Mouse (Mus musculus) testis, postnatal 10 days (tissue): Measurements from ENCODE around the gene Grin2b.
"Not testable (repeated sequence)": the region's sequence is repeated elsewhere in the genome, so short reads cannot be mapped to it uniquely, and the experiment has no call there.

Experiments used
- DNase-seq: peaks from one replicate; pipeline ENCODE4 v3.0.0; 2021; ENCODE audit warnings: low spot score

Grin2b gene

DNA sequence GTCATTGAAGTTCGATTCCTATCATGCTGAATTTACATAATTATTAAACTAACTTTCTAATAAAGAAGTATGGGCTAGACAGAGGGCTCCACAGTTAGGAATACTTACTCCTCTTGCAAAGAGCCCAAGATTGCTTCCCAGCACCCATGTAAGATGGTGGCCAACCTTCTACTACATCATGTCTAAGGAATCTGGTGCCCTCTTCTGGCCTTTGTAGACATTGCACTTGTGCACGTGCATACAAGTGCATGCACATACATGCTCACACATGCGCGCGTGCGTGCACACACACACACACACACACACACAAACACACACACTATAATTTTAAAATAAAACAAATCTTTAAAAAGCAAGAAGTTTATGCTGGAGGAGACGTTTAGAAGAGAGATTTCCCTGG, 481.8 kb downstream of the Grin2b start:
- DNase-seq = no peak

DNA sequence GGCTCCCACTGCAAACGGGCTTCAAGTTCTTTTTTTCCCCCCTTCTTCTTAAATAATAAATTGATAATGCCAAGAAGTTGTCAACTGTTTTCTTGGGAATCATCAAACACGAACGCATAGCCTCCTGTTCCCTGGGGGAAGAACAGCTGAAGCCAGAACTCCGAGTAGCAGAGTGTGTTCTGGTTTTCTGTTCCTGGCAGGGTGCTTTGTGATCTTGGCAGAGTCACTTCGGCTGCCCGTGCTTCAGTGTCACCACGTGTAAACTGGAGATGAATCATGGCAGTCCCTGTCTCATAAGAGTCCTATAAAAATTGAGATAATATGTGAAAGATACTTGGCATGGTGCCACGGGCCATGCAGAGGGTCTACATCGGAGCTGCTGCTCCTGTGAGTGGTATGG, 485.4 kb downstream of the Grin2b start:
- DNase-seq = no peak

DNA sequence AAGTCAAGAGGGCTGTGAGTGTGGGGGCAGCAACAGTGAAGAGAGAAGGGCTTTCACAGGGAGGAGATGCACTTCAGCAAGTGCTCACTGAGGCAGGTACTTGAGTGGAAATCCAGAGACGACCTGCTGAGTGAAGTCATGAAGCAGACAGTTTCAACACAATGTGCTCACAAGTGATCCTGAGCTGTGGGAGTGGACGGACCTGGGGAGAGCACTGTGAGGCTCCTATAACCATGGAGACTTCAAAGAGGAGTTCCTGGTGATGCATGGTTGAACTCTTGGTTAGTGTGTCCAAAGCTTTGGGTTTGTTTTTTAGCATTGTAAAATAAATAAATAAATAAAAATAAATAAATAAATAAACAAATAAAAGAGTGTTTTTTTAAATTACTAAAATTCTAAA, 489.1 kb downstream of the Grin2b start:
- no peak for DNase-seq

DNA sequence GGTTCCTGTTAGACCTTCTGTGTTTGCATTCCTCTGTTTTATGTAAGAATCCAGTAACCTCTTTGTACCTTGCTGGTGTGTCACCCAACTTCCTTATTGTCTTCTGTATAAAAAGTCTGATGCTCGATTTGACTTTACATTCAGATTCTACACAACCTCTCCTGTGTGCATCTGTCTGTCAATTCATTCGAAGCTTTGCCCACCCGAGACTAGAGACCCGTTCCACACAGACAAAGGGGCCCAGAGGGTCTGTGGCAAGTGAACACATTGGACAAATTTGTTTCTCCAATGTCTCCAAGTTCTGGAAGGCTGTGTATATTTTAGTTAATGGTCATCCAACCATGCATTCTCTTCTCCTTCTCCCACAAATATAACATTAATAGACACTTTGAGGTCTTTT, 491.9 kb downstream of the Grin2b start:
- DNase-seq = not testable (repeated sequence)

DNA sequence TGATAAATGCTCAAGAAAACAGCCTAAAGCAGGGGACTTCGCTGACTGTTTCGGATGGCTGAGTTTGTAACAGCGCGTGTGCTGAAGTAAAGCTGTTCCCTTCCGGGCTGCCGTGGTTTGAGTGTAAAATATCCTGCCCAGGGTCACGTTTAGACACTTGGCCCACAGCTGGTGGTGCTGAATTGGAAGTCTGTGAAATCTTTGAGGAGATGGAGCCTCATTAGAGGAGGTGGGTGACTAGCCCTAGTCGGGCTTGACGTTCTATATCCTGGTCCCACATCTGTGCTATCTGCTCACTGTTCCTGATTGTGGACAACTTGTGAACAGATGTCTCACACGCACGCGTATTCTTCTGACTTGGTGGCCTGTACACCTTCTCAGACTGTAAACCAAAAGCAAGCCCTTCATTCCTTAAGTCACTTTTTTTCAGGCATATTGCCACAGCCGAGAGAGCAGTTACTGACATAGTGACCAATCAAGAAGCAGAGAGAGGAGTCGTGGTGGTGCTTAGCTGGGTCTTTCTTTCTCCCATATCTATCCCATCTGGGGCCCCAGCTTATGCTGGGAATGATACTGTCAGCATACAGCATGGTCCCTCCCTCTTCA, 493.1 kb downstream of the Grin2b start:
- no peak for DNase-seq

DNA sequence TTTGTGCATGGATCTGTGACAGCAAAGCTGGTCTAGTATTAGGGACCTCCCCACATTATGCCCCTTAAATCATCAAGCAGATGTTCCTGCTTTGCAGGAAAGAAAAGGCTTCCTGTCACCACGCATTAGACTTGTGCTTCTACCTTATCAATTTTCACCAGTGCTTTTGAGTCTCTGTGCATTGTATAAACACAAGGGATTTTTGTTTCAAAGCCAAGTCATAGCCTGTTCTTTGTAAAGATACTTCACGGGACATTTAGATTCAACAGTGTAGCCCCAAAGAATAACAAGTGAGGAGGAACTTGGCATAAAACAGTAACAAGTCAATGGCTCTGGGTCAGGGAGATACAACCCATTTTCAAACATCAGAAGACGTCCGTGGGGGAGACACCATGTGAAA, 498.9 kb downstream of the Grin2b start:
- no peak for DNase-seq

DNA sequence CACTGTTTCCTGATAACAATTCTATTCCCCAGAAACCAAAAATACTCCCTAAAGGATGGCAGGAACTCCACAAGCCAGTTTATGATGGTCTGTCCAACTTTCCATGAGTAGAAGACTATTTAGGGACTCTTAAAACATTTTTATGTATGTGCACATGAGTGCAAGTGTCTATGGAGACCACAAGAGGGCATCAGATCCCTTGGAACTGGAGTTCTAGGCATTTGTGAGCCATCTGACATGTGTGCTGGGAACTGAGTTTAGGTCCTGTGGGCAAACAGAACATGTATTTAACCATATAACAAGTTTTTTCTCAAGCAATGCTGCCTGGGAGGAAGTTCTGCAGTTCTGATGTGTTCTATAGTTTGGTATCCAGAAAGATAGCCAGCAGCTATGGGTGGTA, 501.3 kb downstream of the Grin2b start:
- DNase-seq = no peak
